Mouse (Mus musculus): ENCODE measurements around the gene Srsf10. TPM values are rescaled to one million over a fixed set of nuclear protein-coding genes. Genes with fewer than 3 reads are reported as not detected.

The Srsf10 gene
- polyA plus RNA-seq, 1 experiment from 2014 or later: 298 TPM

DNA sequence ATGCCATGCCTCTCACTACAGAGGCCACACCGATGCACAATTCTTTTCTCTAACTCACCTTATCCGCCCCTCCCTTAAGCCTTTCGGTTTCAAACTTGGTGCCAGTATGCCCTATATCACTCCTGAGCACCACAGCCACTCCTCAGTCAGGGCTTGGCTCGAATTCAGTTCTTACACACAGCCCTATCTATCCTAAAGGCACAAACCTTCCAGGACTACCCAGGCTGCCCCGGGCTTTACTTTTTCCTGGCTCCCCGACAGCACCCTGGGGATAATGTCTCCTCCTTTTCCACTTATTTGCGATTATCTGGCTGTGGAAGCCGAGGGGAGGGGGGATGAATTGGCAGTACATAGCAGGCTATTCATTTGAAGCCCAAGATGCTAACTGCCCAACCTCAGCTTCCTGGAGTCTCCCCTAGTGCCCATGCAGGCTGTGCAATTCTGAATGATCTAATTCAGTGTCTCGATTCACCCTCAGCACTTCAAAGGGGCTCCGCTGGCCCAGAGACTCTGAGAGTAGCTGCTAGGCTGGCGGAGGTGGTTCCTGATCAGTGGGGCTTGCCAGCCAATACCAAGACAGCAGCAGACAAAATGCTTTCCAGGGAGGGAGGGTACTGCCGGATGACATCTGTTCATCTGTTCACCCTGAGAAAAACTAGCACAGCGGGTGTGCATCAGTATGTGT is 5.0 kb upstream of the Srsf10 start:
- no peaks in the 10 kb centered on the region for H3K9me3 ChIP-seq (ENCODE audit: control insufficient read depth, low read depth, low read length)
- 43% methylated on average over 13 of the region's 13 CpGs for WGBS
- 0 out of 2 replicates have a peak, but pooled peaks cover 4% of the 10 kb centered on the region for H3K4me1 ChIP-seq (ENCODE audit: control insufficient read depth, insufficient read depth, low read length)
- H3K4me2 ChIP-seq (replicated peaks; ENCODE audit: low read depth, low read length): no peak overlapping the region
- H3K27me3 ChIP-seq (ENCODE audit: control insufficient read depth, insufficient read depth, low read length): no peaks in the 10 kb centered on the region
- no peak for ATAC-seq (ENCODE audit: insufficient number of reproducible peaks, insufficient read depth, low FRiP score, low read depth)
- H3K4me3 ChIP-seq (ENCODE audit: low read depth, low read length): no peak overlapping the region
- no peaks in the 10 kb centered on the region for H3K36me3 ChIP-seq (ENCODE audit: control insufficient read depth, insufficient read depth, low read length)
- H3K27ac ChIP-seq (ENCODE audit: low read length): no peak overlapping the region
- H3K9ac ChIP-seq (replicated peaks; ENCODE audit: low read depth, low read length): no peak overlapping the region

- WGBS: 89% methylated on average over 9 of the region's 9 CpGs
- H3K4me2 ChIP-seq (replicated peaks; ENCODE audit: low read depth, low read length): no peak overlapping the region
- H3K36me3 ChIP-seq (ENCODE audit: control insufficient read depth, insufficient read depth, low read length): no peaks in the 10 kb centered on the region
- H3K27ac ChIP-seq (ENCODE audit: low read length): no peak overlapping the region
- no peak overlapping the region for H3K4me3 ChIP-seq (ENCODE audit: low read depth, low read length)
- H3K27me3 ChIP-seq (ENCODE audit: control insufficient read depth, insufficient read depth, low read length): no peaks in the 10 kb centered on the region
- 0 out of 2 replicates have a peak, but pooled peaks cover 4% of the 10 kb centered on the region for H3K4me1 ChIP-seq (ENCODE audit: control insufficient read depth, insufficient read depth, low read length)
- no peaks in the 10 kb centered on the region for H3K9me3 ChIP-seq (ENCODE audit: control insufficient read depth, low read depth, low read length)
- ATAC-seq (ENCODE audit: insufficient number of reproducible peaks, insufficient read depth, low FRiP score, low read depth): no peak
- H3K9ac ChIP-seq (replicated peaks; ENCODE audit: low read depth, low read length): no peak overlapping the region
Observed at GRCm38 (mm10) chr4:135851942-135852341, 3.6 kb upstream of the Srsf10 start.

- Histone ChIP-seq H3K36me3 (ENCODE audit: control insufficient read depth, insufficient read depth, low read length) (no peaks in the 10 kb centered on the region), H3K27ac (ENCODE audit: low read length) (no peak overlapping the region), H3K4me3 (ENCODE audit: low read depth, low read length) (no peak overlapping the region), H3K9ac (replicated peaks; ENCODE audit: low read depth, low read length) (no peak overlapping the region), H3K4me2 (replicated peaks; ENCODE audit: low read depth, low read length) (no peak overlapping the region), H3K27me3 (ENCODE audit: control insufficient read depth, insufficient read depth, low read length) (no peaks in the 10 kb centered on the region), H3K9me3 (ENCODE audit: control insufficient read depth, low read depth, low read length) (no peaks in the 10 kb centered on the region), H3K4me1 (ENCODE audit: control insufficient read depth, insufficient read depth, low read length) (peaks cover 18% of the 10 kb centered on the region; the same call in 1 of the 2 replicates)
- 86% methylated on average over 14 of the region's 14 CpGs for WGBS
- ATAC-seq (ENCODE audit: insufficient number of reproducible peaks, insufficient read depth, low FRiP score, low read depth): no peak
Observed at GRCm38 (mm10) chr4:135853987-135854546, 1.5 kb upstream of the Srsf10 start.

DNA sequence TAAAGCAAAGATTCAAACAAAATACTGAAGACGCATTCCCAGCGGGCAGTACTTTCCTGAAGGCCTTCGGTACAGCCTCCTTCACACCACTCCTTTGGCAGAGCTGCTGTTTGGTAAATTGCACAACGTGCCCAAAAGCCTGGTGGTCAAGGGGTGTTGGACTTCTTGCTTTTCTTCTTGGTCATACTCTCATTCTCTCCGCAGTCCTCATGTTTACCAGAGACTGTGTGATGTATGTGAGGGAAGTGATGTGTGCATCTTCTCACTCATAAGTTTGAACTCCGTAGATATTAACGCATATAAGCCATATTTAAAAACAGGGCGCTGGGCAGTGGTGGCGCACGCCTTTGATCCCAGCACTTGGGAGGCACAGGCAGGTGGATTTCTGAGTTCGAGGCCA is 917 bp upstream of the Srsf10 start:
- Histone ChIP-seq H3K27me3 (ENCODE audit: control insufficient read depth, insufficient read depth, low read length) (no peaks in the 10 kb centered on the region), H3K27ac (ENCODE audit: low read length) (peak overlapping the region; percentile 100), H3K4me3 (ENCODE audit: low read depth, low read length) (no peak overlapping the region), H3K9me3 (ENCODE audit: control insufficient read depth, low read depth, low read length) (no peaks in the 10 kb centered on the region), H3K9ac (replicated peaks; ENCODE audit: low read depth, low read length) (no peak overlapping the region; the same call in 1 of the 2 replicates), H3K36me3 (ENCODE audit: control insufficient read depth, insufficient read depth, low read length) (0 out of 2 replicates have a peak, but pooled peaks cover 1% of the 10 kb centered on the region), H3K4me2 (replicated peaks; ENCODE audit: low read depth, low read length) (peak overlapping the region; percentile 88), H3K4me1 (ENCODE audit: control insufficient read depth, insufficient read depth, low read length) (peaks cover 21% of the 10 kb centered on the region; the same call in 1 of the 2 replicates)
- ATAC-seq (ENCODE audit: insufficient number of reproducible peaks, insufficient read depth, low FRiP score, low read depth): no peak
- WGBS: 72% methylated on average over 11 of the region's 11 CpGs

DNA sequence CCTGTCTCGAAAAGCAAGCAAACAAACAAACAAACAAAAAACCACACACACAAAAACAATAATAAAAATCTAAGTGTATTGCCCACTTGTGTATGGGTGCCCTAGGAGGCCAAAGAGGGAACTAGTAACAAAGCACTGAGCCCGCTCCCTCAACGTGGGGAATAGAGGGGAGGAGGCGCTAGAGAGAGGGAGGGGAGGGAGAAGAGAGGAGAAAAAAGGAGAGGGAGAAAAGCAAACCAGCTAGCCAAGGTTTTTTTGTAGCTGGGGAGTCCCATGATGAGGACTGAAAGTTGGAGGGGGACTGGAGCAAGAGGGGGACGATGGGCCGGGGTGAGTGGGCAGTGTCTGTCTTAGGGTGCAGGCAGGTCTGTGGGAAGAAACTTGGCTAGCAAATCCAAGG is 467 bp upstream of the Srsf10 start:
- H3K9me3 ChIP-seq (ENCODE audit: control insufficient read depth, low read depth, low read length): no peaks in the 10 kb centered on the region
- peak overlapping the region; percentile 100 for H3K27ac ChIP-seq (ENCODE audit: low read length)
- no peaks in the 10 kb centered on the region for H3K27me3 ChIP-seq (ENCODE audit: control insufficient read depth, insufficient read depth, low read length)
- peak overlapping the region; percentile 84 for H3K9ac ChIP-seq (replicated peaks; ENCODE audit: low read depth, low read length)
- ATAC-seq (ENCODE audit: insufficient number of reproducible peaks, insufficient read depth, low FRiP score, low read depth): peak; percentile 5; the same call in 1 of the 2 replicates
- H3K36me3 ChIP-seq (ENCODE audit: control insufficient read depth, insufficient read depth, low read length): peaks cover 6% of the 10 kb centered on the region; the same call in 1 of the 2 replicates
- peaks cover 25% of the 10 kb centered on the region; the same call in 1 of the 2 replicates for H3K4me1 ChIP-seq (ENCODE audit: control insufficient read depth, insufficient read depth, low read length)
- WGBS: 6% methylated on average over 6 of the region's 6 CpGs
- peak overlapping the region; percentile 88 for H3K4me2 ChIP-seq (replicated peaks; ENCODE audit: low read depth, low read length)
- H3K4me3 ChIP-seq (ENCODE audit: low read depth, low read length): peak overlapping the region; percentile 93

DNA sequence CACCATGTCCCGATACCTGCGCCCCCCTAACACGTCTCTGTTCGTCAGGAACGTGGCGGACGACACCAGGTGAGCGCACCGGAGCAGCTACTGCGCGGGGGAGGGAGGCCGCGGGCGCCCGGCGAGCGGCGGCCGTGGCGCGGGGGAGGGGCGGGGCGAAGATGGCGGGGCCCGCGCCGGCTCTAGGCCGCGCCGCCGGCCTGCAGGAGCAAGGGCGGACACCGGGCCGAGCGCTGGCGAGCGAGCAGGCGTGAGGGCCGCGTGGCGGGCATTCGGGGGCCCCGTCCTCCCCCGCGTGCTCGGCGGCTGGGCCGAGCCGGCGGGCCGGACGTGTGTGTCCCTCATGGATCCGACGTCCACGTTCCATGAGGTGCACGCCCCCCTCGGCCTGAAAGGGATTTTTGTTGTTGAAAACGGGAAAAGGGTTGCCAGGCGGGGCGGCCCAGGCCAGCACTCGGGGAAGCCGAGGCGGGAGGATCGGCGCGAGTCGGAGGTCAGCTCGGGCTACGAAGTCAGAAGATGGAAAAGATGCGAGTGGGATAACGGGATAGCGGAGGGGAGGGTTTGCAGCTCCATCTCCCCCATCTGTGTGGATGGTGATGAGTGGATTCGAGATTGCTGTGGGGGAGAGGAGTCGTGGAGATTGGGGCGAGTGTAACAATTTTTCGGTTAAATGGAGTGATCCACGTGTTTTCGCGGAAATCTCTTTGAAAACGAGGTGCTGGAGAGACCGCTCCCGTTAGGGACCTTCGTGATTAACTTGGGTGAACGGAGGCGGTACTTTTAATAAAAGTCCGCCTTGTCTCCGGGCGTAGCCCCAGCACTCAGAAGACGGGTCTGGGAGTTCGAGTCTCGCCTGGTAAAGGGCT is 910 bp downstream of the Srsf10 start:
- Histone ChIP-seq H3K4me2 (replicated peaks; ENCODE audit: low read depth, low read length) (peak overlapping the region; percentile 75), H3K9ac (replicated peaks; ENCODE audit: low read depth, low read length) (peak overlapping the region; percentile 95), H3K27ac (ENCODE audit: low read length) (peak overlapping the region; percentile 100), H3K27me3 (ENCODE audit: control insufficient read depth, insufficient read depth, low read length) (no peaks in the 10 kb centered on the region), H3K36me3 (ENCODE audit: control insufficient read depth, insufficient read depth, low read length) (peaks cover 7% of the 10 kb centered on the region; the same call in 1 of the 2 replicates), H3K4me1 (ENCODE audit: control insufficient read depth, insufficient read depth, low read length) (peaks cover 27% of the 10 kb centered on the region; the same call in 1 of the 2 replicates), H3K4me3 (ENCODE audit: low read depth, low read length) (peak overlapping the region; percentile 93), H3K9me3 (ENCODE audit: control insufficient read depth, low read depth, low read length) (no peaks in the 10 kb centered on the region)
- under 1% methylated on average over 89 of the region's 91 CpGs for WGBS
- ATAC-seq (ENCODE audit: insufficient number of reproducible peaks, insufficient read depth, low FRiP score, low read depth): peak; percentile 77

- Histone ChIP-seq H3K4me1 (ENCODE audit: control insufficient read depth, insufficient read depth, low read length) (peaks cover 27% of the 10 kb centered on the region; the same call in 1 of the 2 replicates), H3K27ac (ENCODE audit: low read length) (no peak overlapping the region), H3K4me2 (replicated peaks; ENCODE audit: low read depth, low read length) (peak overlapping the region; percentile 75), H3K36me3 (ENCODE audit: control insufficient read depth, insufficient read depth, low read length) (peaks cover 7% of the 10 kb centered on the region; the same call in 1 of the 2 replicates), H3K9ac (replicated peaks; ENCODE audit: low read depth, low read length) (peak overlapping the region; percentile 95), H3K4me3 (ENCODE audit: low read depth, low read length) (peak overlapping the region; percentile 93), H3K9me3 (ENCODE audit: control insufficient read depth, low read depth, low read length) (no peaks in the 10 kb centered on the region), H3K27me3 (ENCODE audit: control insufficient read depth, insufficient read depth, low read length) (no peaks in the 10 kb centered on the region)
- no peak for ATAC-seq (ENCODE audit: insufficient number of reproducible peaks, insufficient read depth, low FRiP score, low read depth)
- WGBS: 3% methylated on average over 7 of the region's 7 CpGs
Observed at GRCm38 (mm10) chr4:135857597-135858186, 2.1 kb downstream of the Srsf10 start.

DNA sequence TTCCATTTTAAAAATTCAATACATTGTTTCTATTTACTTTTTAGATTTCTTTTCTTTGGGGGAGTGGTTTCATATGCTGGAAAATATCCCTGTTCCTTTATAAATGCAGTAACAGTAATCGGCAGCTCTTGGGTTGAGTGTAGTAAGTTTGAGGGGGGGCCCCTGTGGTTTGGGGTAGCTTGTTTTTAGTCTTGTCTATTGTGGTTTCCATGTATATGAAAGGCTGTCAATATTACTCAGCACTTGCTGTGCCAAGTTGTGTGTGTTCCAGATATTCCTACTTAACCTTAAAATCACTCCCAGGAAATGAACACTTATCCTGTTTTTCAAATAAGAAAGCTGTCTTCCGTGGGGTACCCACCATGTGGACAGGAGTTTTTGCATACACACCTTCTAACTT is 13.4 kb downstream of the Srsf10 start:
- no peaks in the 10 kb centered on the region for H3K9me3 ChIP-seq (ENCODE audit: control insufficient read depth, low read depth, low read length)
- peaks cover 21% of the 10 kb centered on the region for H3K36me3 ChIP-seq (ENCODE audit: control insufficient read depth, insufficient read depth, low read length)
- peak overlapping the region; percentile 13; the same call in 1 of the 2 replicates for H3K27ac ChIP-seq (ENCODE audit: low read length)
- no peak for ATAC-seq (ENCODE audit: insufficient number of reproducible peaks, insufficient read depth, low FRiP score, low read depth)
- H3K4me2 ChIP-seq (replicated peaks; ENCODE audit: low read depth, low read length): no peak overlapping the region
- no peak overlapping the region for H3K4me3 ChIP-seq (ENCODE audit: low read depth, low read length)
- H3K4me1 ChIP-seq (ENCODE audit: control insufficient read depth, insufficient read depth, low read length): peaks cover 13% of the 10 kb centered on the region; the same call in 1 of the 2 replicates
- H3K9ac ChIP-seq (replicated peaks; ENCODE audit: low read depth, low read length): no peak overlapping the region
- 43% methylated on average over 2 of the region's 2 CpGs for WGBS
- H3K27me3 ChIP-seq (ENCODE audit: control insufficient read depth, insufficient read depth, low read length): no peaks in the 10 kb centered on the region

Data from stomach, embryonic 14.5 days (tissue).